ENCODE assay signal across 10 mouse cellular contexts in genomic region chr13:35659406-35659985, GRCm38 (mm10). TPM values are rescaled to one million over a fixed set of nuclear protein-coding genes. Genes with fewer than 3 reads are reported as not detected.
DNase-seq lines count a peak whose midpoint lies in the region; ATAC-seq and TF ChIP-seq lines count a peak whose summit lies in the region.
"Had no signal": no experiment of that assay in that cellular context is flagged by ENCODE, and none has a peak within 500 bp of the region (broad histone marks: within the 10 kb centered on the region; RNA-seq: fewer than 3 reads in every experiment).

Cdyl (plus strand) TSS chr13:35659833.

- 67% methylated on average over 4 of the region's 4 CpGs for WGBS in heart, embryonic 12.5 days
- WGBS in midbrain, embryonic 10.5 days, result 78% methylated on average over 4 of the region's 4 CpGs
- WGBS in midbrain, embryonic 16.5 days, result 77% methylated on average over 4 of the region's 4 CpGs

- no peaks in the 10 kb centered on the region for H3K4me1 ChIP-seq in heart, embryonic 12.5 days (replicated peaks)
- H3K4me1 ChIP-seq in midbrain, embryonic 10.5 days, result no peaks in the 10 kb centered on the region
- H3K4me1 ChIP-seq in midbrain, embryonic 16.5 days (ENCODE audit: control insufficient read depth, insufficient read depth, low read length), result no peaks in the 10 kb centered on the region
- H3K4me1 ChIP-seq in embryonic fibroblast, embryonic 13.5 days (ENCODE audit: control insufficient read depth, insufficient read depth, low read length), result no peaks in the 10 kb centered on the region
- H3K4me1 ChIP-seq: heart, embryonic 15.5 days had no signal

- TF ChIP-seq POLR2A in embryonic fibroblast, embryonic 13.5 days (IDR thresholded peaks at IDR 0.05; ENCODE audit: low read depth, low read length), result no peak

- H3K9me3 ChIP-seq in heart, embryonic 12.5 days (replicated peaks), result no peaks in the 10 kb centered on the region
- H3K9me3 ChIP-seq in midbrain, embryonic 10.5 days (replicated peaks), result no peaks in the 10 kb centered on the region
- no peaks in the 10 kb centered on the region for H3K9me3 ChIP-seq in midbrain, embryonic 16.5 days (replicated peaks; ENCODE audit: control insufficient read depth, low read length, poor library complexity, severe bottlenecking)
- H3K9me3 ChIP-seq: heart, embryonic 15.5 days had no signal

- H3K36me3 ChIP-seq in heart, embryonic 12.5 days, result no peaks in the 10 kb centered on the region
- no peaks in the 10 kb centered on the region for H3K36me3 ChIP-seq in midbrain, embryonic 10.5 days
- no peaks in the 10 kb centered on the region for H3K36me3 ChIP-seq in midbrain, embryonic 16.5 days (ENCODE audit: control insufficient read depth, insufficient read depth, low read length)
- H3K36me3 ChIP-seq: heart, embryonic 15.5 days had no signal

- DNase-seq in heart, adult 9 months (ENCODE audit: low spot score in 2 of 2), result no peak
- DNase-seq in midbrain, embryonic 10.5 days (ENCODE audit: low spot score), result no peak
- no peak for DNase-seq in right cerebral cortex, adult 18-20 months
- DNase-seq in spleen, postnatal 10 days (ENCODE audit: low spot score in 2 of 2), result no peak

- no peaks in the 10 kb centered on the region for H3K27me3 ChIP-seq in heart, embryonic 12.5 days (replicated peaks)
- H3K27me3 ChIP-seq in midbrain, embryonic 10.5 days (ENCODE audit: low read depth, poor library complexity, severe bottlenecking), result no peaks in the 10 kb centered on the region
- no peaks in the 10 kb centered on the region for H3K27me3 ChIP-seq in midbrain, embryonic 16.5 days (ENCODE audit: control insufficient read depth, insufficient read depth, low read depth, low read length)
- H3K27me3 ChIP-seq: CH12.LX; heart, embryonic 15.5 days had no signal

- H3K4me2 ChIP-seq in heart, embryonic 12.5 days, result no peak within 1 kb of the TSS
- no peak within 1 kb of the TSS for H3K4me2 ChIP-seq in midbrain, embryonic 16.5 days (ENCODE audit: low read length)
- H3K4me2 ChIP-seq: heart, embryonic 15.5 days had no signal

- no peak within 1 kb of the TSS for H3K27ac ChIP-seq in heart, embryonic 12.5 days (ENCODE audit: poor library complexity, severe bottlenecking)
- H3K27ac ChIP-seq in midbrain, embryonic 10.5 days (replicated peaks), result no peak within 1 kb of the TSS
- H3K27ac ChIP-seq in midbrain, embryonic 16.5 days (ENCODE audit: low read length), result no peak within 1 kb of the TSS
- H3K27ac ChIP-seq in embryonic fibroblast, embryonic 13.5 days (ENCODE audit: insufficient read depth, low read length), result no peak within 1 kb of the TSS
- H3K27ac ChIP-seq: heart, embryonic 15.5 days had no signal

- TF ChIP-seq CTCF in embryonic fibroblast, embryonic 13.5 days (IDR thresholded peaks at IDR 0.05; ENCODE audit: borderline replicate concordance, insufficient read depth, low read length), result no peak

- H3K4me3 ChIP-seq in heart, embryonic 12.5 days, result no peak within 1 kb of the TSS
- no peak within 1 kb of the TSS for H3K4me3 ChIP-seq in midbrain, embryonic 10.5 days
- H3K4me3 ChIP-seq in midbrain, embryonic 16.5 days (ENCODE audit: low read depth, low read length), result no peak within 1 kb of the TSS
- no peak within 1 kb of the TSS for H3K4me3 ChIP-seq in embryonic fibroblast, embryonic 13.5 days (ENCODE audit: insufficient read depth, low read length)
- H3K4me3 ChIP-seq: heart, embryonic 15.5 days had no signal

- ATAC-seq in heart, embryonic 12.5 days (ENCODE audit: insufficient number of reproducible peaks, low FRiP score), result no peak
- ATAC-seq in midbrain, embryonic 16.5 days, result no peak
- no peak for ATAC-seq in megakaryocyte, adult 5-6 weeks (ENCODE audit: poor library complexity, severe bottlenecking)

- H3K9ac ChIP-seq in heart, embryonic 12.5 days, result no peak within 1 kb of the TSS
- no peak within 1 kb of the TSS for H3K9ac ChIP-seq in midbrain, embryonic 16.5 days (ENCODE audit: low read depth, low read length)
- H3K9ac ChIP-seq: heart, embryonic 15.5 days had no signal

RNA-seq across cellular contexts. Expression of gene Cdyl, which starts in this region (rescaled TPM):
- polyA plus RNA-seq in heart, embryonic 12.5 days (2016; fragmentation: Nextera tagmentation; extraction: Ambion mirVana), result 19.4 and 19.6 TPM in 2 replicates
- polyA plus RNA-seq in midbrain, embryonic 10.5 days (2016; fragmentation: Nextera tagmentation; extraction: Ambion mirVana), result 11.6 and 11.9 TPM in 2 replicates
- 3.4 and 3.5 TPM in 2 replicates for polyA plus RNA-seq in midbrain, embryonic 16.5 days (2015; fragmentation: Nextera tagmentation; extraction: Ambion mirVana)
- 18.9 and 23.5 TPM in 2 replicates for polyA plus RNA-seq in embryonic fibroblast, embryonic 13.5 days (2011; ENCODE audit: insufficient read length, low read depth, missing spikeins)
- total RNA-seq in megakaryocyte, adult 5-6 weeks (2015), result 16.9 and 19.7 TPM in 2 replicates
- 15.4 and 18.8 TPM in 2 replicates for total RNA-seq in megakaryocyte, adult 5-6 weeks (2017)
